Mouse (Mus musculus): ENCODE measurements around the gene Ice1. TPM values are rescaled to one million over a fixed set of nuclear protein-coding genes. Genes with fewer than 3 reads are reported as not detected.

Ice1 gene
- total RNA-seq (2023), result 24.0 and 33.2 TPM in 2 replicates

GRCm38 (mm10) chr13:70637282-70637661 lies at the start of gene Ice1:
Gene Ice1 (minus strand): TSS chr13:70637634.

Other genes starting within 250 kb of the Ice1 start
- gene Adamts16, start 204.2 kb upstream of the Ice1 start, total RNA-seq (2023), result not detected in 2 replicates